Mouse (Mus musculus) hindbrain, embryonic 16.5 days (tissue): ENCODE data around the gene Prr3. TPM values are rescaled to one million over a fixed set of nuclear protein-coding genes. Genes with fewer than 3 reads are reported as not detected.
"Not testable (repeated sequence)": the region's sequence is repeated elsewhere in the genome, so short reads cannot be mapped to it uniquely, and the experiment has no call there.

Experiments used
- ATAC-seq: fragments of 200-750 bp; cut with Nextera tagmentation; 2 replicates; pipeline ENCODE4 v1.8.0; 2017; ENCODE audit warnings: moderate TSS enrichment, moderate library complexity
- H3K27ac ChIP-seq: fragments of 300-500 bp; sonication (generic); 2 replicates; pipeline ENCODE4 v1.5.1; 2014; ENCODE audit warnings: low read depth, mild to moderate bottlenecking, control low read depth, low read length, moderate library complexity
- H3K27me3 ChIP-seq: fragments of 300-500 bp; sonication (generic); replicated peaks from 2 replicates; pipeline ENCODE4 v1.6.1; 2014; ENCODE audit warnings: low read length; ENCODE audit not compliant: control insufficient read depth, insufficient read depth
- H3K36me3 ChIP-seq: fragments of 300-500 bp; sonication (generic); 2 replicates; pipeline ENCODE4 v1.6.1; 2014; ENCODE audit warnings: mild to moderate bottlenecking, low read length, moderate library complexity, mixed read lengths; ENCODE audit not compliant: control insufficient read depth, insufficient read depth
- H3K4me1 ChIP-seq: fragments of 300-500 bp; sonication (generic); 2 replicates; pipeline ENCODE4 v1.6.1; 2014; ENCODE audit warnings: low read depth, low read length; ENCODE audit not compliant: control insufficient read depth, insufficient read depth
- H3K4me2 ChIP-seq: fragments of 300-500 bp; sonication (generic); 2 replicates; pipeline ENCODE4 v1.6.1; 2014; ENCODE audit warnings: mild to moderate bottlenecking, low read length, control low read depth, moderate library complexity
- H3K4me3 ChIP-seq: fragments of 300-500 bp; sonication (generic); 2 replicates; pipeline ENCODE4 v1.5.1; 2014; ENCODE audit warnings: mild to moderate bottlenecking, low read length, control low read depth, moderate library complexity
- H3K9ac ChIP-seq: fragments of 300-500 bp; sonication (generic); 2 replicates; pipeline ENCODE4 v1.6.1; 2014; ENCODE audit warnings: low read depth, mild to moderate bottlenecking, control low read depth, low read length, moderate library complexity
- H3K9me3 ChIP-seq: fragments of 300-500 bp; sonication (generic); 2 replicates; pipeline ENCODE4 v1.6.1; 2014; ENCODE audit warnings: mild to moderate bottlenecking, low read length, moderate library complexity; ENCODE audit not compliant: control insufficient read depth
- WGBS: fragments of 180-500 bp; shearing (Covaris S2); extraction: QIAGEN DNeasy Blood & Tissue Kit; methylation state at CpG from one replicate; pipeline ENCODE4 v1.1.7; 2014; 5-methylcytosine and 5-hydroxymethylcytosine counted together
- polyA plus RNA-seq: library from polyadenylated mRNA; unstranded; fragments of >200 nt; fragmentation: Nextera tagmentation; extraction: Ambion mirVana; gene quantifications from 2 replicates; pipeline ENCODE4 v1.2.1, GENCODE M21; 2015

Prr3 gene
- polyA plus RNA-seq, 1 experiment from 2014 or later, result 93.7 TPM

DNA sequence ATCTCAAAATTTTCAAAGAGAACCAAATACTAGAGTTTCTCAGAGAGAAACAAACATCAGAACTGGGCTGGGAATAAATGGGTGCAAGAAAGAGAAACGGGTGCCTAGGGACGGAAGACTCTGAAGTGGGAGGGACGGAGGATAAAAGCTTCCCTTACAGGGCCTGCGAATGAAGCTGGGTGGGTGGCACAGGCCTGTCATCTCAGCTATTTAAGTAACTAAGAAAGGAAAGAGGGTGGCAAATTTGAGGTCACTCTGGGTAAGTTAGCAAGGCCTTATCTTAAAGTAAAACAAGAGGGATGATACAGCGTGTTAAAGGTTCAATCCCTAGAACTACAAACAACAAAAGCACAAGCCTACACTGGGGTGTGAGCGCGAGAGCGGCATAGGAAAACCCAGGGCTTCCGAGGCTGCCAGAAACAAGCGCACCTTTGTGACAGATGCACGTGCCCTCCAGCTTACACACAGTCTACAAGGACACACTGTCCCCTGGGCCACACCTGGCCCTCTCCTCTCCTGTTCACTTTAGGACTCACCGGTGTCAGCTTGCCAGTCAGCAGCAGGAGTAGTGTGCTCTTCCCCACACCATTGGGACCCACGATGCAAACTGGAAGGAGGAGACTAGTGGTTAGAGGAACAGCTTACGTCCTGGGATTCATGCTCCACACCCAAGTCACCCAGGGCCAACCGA is 21.4 kb downstream of the Prr3 start:
- Histone ChIP-seq H3K36me3 (peaks cover 65% of the 10 kb centered on the region), H3K27ac (no peak overlapping the region), H3K9me3 (no peaks in the 10 kb centered on the region), H3K4me3 (no peak overlapping the region), H3K9ac (no peak overlapping the region), H3K4me1 (no peaks in the 10 kb centered on the region), H3K27me3 (no peaks in the 10 kb centered on the region), H3K4me2 (no peak overlapping the region)
- ATAC-seq, result no peak
- WGBS, result 97% methylated on average over 15 of the region's 15 CpGs

- ATAC-seq, result no peak
- Histone ChIP-seq H3K9ac (no peak overlapping the region), H3K27ac (no peak overlapping the region), H3K27me3 (no peaks in the 10 kb centered on the region), H3K36me3 (peaks cover 33% of the 10 kb centered on the region), H3K4me3 (no peak overlapping the region), H3K4me1 (no peaks in the 10 kb centered on the region), H3K9me3 (no peaks in the 10 kb centered on the region), H3K4me2 (no peak overlapping the region)
- WGBS, result 78% methylated on average over 8 of the region's 8 CpGs
These were observed 25.4 kb downstream of the Prr3 start for GRCm38 (mm10) chr17:35954665-35955064.

- not testable (repeated sequence) for H3K4me1 ChIP-seq, H3K9ac ChIP-seq, H3K27ac ChIP-seq, H3K27me3 ChIP-seq, H3K4me3 ChIP-seq, H3K4me2 ChIP-seq, H3K9me3 ChIP-seq
- 100% methylated on average over 2 of the region's 3 CpGs for WGBS
- peak; percentile 35; the same call in 1 of the 2 replicates for ATAC-seq
- peaks cover 14% of the 10 kb centered on the region for H3K36me3 ChIP-seq
These were observed 27.5 kb downstream of the Prr3 start for GRCm38 (mm10) chr17:35952559-35952958.

DNA sequence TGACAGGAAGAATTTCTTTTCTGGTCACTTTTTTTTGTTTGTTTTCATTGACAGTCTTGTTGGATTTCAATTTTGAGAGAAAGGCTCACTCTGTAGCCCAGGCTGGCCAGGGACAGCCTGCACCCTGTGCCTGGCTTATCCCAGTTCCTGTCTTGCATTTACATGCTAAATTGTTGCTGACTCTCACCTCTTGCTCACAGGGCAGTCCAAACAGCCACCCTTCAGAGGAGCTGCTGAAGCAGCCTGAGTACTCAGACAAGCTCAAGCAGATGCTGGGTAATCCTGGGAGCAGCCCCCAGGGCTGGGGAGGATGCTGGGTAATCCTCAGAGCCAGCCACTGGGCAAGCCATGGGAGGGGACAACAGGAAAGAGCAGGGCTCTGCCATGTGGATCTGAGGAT is 29.1 kb downstream of the Prr3 start:
- H3K4me2 ChIP-seq, H3K36me3 ChIP-seq, H3K9me3 ChIP-seq, H3K27ac ChIP-seq, H3K4me3 ChIP-seq, ATAC-seq, H3K27me3 ChIP-seq, H3K4me1 ChIP-seq, H3K9ac ChIP-seq: not testable (repeated sequence)

GRCm38 (mm10) chr17:35939941-35940340 is 40.1 kb downstream of the Prr3 start:
- Histone ChIP-seq H3K9me3 (no peaks in the 10 kb centered on the region), H3K4me3 (no peak overlapping the region), H3K36me3 (no peaks in the 10 kb centered on the region), H3K4me1 (no peaks in the 10 kb centered on the region), H3K27me3 (no peaks in the 10 kb centered on the region), H3K4me2 (no peak overlapping the region), H3K9ac (no peak overlapping the region), H3K27ac (no peak overlapping the region)
- 49% methylated on average over 1 of the region's 1 CpGs for WGBS
- ATAC-seq, result no peak

- H3K9me3 ChIP-seq, result no peaks in the 10 kb centered on the region
- no peak overlapping the region for H3K9ac ChIP-seq
- no peak for ATAC-seq
- no peaks in the 10 kb centered on the region for H3K27me3 ChIP-seq
- H3K4me1 ChIP-seq, result no peaks in the 10 kb centered on the region
- H3K27ac ChIP-seq, result no peak overlapping the region
- no peak overlapping the region for H3K4me2 ChIP-seq
- no peaks in the 10 kb centered on the region for H3K36me3 ChIP-seq
- 49% methylated on average over 2 of the region's 2 CpGs for WGBS
- no peak overlapping the region for H3K4me3 ChIP-seq
These were observed 40.9 kb downstream of the Prr3 start for GRCm38 (mm10) chr17:35939108-35939507.

GRCm38 (mm10) chr17:35937700-35938348 is 42.2 kb downstream of the Prr3 start:
- no peaks in the 10 kb centered on the region for H3K4me1 ChIP-seq
- H3K4me2 ChIP-seq, result no peak overlapping the region
- no peak overlapping the region for H3K27ac ChIP-seq
- no peaks in the 10 kb centered on the region for H3K27me3 ChIP-seq
- WGBS, result 53% methylated on average over 2 of the region's 2 CpGs
- H3K9ac ChIP-seq, result no peak overlapping the region
- H3K9me3 ChIP-seq, result no peaks in the 10 kb centered on the region
- ATAC-seq, result peak; percentile 90
- no peak overlapping the region for H3K4me3 ChIP-seq
- H3K36me3 ChIP-seq, result no peaks in the 10 kb centered on the region

DNA sequence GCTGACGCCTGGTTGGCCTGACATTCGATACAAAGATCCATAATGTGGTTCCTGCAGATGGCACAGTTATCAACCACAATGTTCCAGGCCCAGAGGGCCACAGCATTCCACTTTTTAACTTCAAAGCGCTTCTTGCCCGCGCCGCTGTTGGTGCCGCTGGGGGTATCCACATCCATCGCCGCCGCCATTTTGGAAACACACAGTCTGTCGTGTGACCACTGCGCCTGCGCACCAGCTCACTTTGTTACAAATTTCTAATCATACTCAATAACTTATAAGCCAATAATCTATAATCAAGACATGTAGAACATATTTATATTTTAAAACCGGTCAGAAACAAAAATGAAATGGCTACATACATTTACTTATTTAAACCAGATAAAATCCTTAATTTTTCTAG is 44.3 kb downstream of the Prr3 start:
- 89% methylated on average over 14 of the region's 14 CpGs for WGBS

DNA sequence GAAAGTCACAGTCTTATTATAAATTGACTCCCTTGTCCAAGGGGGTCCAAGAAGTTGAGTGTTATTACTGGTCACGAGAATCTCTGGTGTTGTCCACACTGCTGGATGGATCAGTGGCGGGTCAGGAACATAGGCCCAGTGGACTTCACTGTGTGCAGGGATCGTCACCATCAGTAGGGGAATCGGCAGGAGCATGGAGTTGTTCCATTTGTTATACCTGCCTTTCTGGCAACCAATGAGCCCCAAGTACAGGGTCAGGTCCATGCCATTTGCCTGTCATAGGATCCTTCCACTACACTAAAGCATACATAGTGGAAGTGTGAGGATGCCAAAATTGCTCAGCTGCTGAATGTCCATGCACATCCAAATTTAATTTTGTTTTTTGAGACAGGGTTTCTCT is 47.4 kb downstream of the Prr3 start:
- Histone ChIP-seq H3K27ac (no peak overlapping the region), H3K27me3 (no peaks in the 10 kb centered on the region), H3K9me3 (no peaks in the 10 kb centered on the region), H3K4me2 (no peak overlapping the region), H3K9ac (no peak overlapping the region), H3K36me3 (peaks cover 32% of the 10 kb centered on the region), H3K4me3 (no peak overlapping the region), H3K4me1 (no peaks in the 10 kb centered on the region)
- no peak for ATAC-seq
- 86% methylated on average over 4 of the region's 4 CpGs for WGBS

More for the DNA sequence above, 44.3 kb downstream of the Prr3 start:
- not testable (repeated sequence) for H3K4me1 ChIP-seq, ATAC-seq, H3K36me3 ChIP-seq, H3K9ac ChIP-seq, H3K27ac ChIP-seq, H3K4me3 ChIP-seq, H3K27me3 ChIP-seq, H3K4me2 ChIP-seq, H3K9me3 ChIP-seq
